Mouse (Mus musculus) hindbrain, embryonic 10.5 days (tissue): ENCODE measurements around the gene Zfp524. TPM values are rescaled to one million over a fixed set of nuclear protein-coding genes. Genes with fewer than 3 reads are reported as not detected.

ENCODE experiments used
- DNase-seq: peaks from one replicate; pipeline ENCODE4 v3.0.0-alpha.2; 2017; ENCODE audit warnings: low spot score
- H3K27ac ChIP-seq: fragments of 300-500 bp; sonication (generic); 2 replicates; pipeline ENCODE4 v1.5.1; 2016; ENCODE audit warnings: mild to moderate bottlenecking, moderate library complexity
- H3K27me3 ChIP-seq: fragments of 300-500 bp; sonication (generic); 2 replicates; pipeline ENCODE4 v1.6.1; 2016; ENCODE audit warnings: mild to moderate bottlenecking; ENCODE audit not compliant: poor library complexity, insufficient read depth, severe bottlenecking
- H3K36me3 ChIP-seq: fragments of 300-500 bp; sonication (generic); 2 replicates; pipeline ENCODE4 v1.6.1; 2016; ENCODE audit warnings: mild to moderate bottlenecking, moderate library complexity
- H3K4me1 ChIP-seq: fragments of 300-500 bp; sonication (generic); replicated peaks from 2 replicates; pipeline ENCODE4 v1.6.1; 2016; ENCODE audit warnings: mild to moderate bottlenecking
- H3K4me3 ChIP-seq: fragments of 300-500 bp; sonication (generic); 2 replicates; pipeline ENCODE4 v1.5.1; 2016; ENCODE audit warnings: mild to moderate bottlenecking, moderate library complexity
- H3K9me3 ChIP-seq: fragments of 300-500 bp; sonication (generic); 2 replicates; pipeline ENCODE4 v1.6.1; 2016; ENCODE audit warnings: mild to moderate bottlenecking, moderate library complexity
- WGBS: fragments of 180-500 bp; shearing (Covaris S2); methylation state at CpG from one replicate; pipeline ENCODE4 v1.1.7; 2016; 5-methylcytosine and 5-hydroxymethylcytosine counted together
- polyA plus RNA-seq: library from polyadenylated mRNA; unstranded; fragments of >200 nt; fragmentation: Nextera tagmentation; extraction: Ambion mirVana; gene quantifications from 2 replicates; pipeline ENCODE4 v1.2.1, GENCODE M21; 2016

Zfp524 gene
- 9.7 and 9.9 TPM in 2 replicates for polyA plus RNA-seq

GRCm38 (mm10) chr7:5014251-5015117, at the start of gene Zfp524, which contains the start of gene Fiz1:
Gene Zfp524 (plus strand): TSS chr7:5014415.
Gene Fiz1 (minus strand): TSS chr7:5014697.
- peaks cover 4% of the 10 kb centered on the region; the same call in 1 of the 2 replicates for H3K9me3 ChIP-seq
- no peaks in the 10 kb centered on the region for H3K27me3 ChIP-seq
- DNase-seq, result peak; percentile 95
- H3K36me3 ChIP-seq, result peaks cover 51% of the 10 kb centered on the region
- peak within 1 kb of the TSS; percentile 65 for H3K4me3 ChIP-seq
- H3K27ac ChIP-seq, result peak within 1 kb of the TSS; percentile 97
- peaks cover 21% of the 10 kb centered on the region for H3K4me1 ChIP-seq
- WGBS, result under 1% methylated on average over 42 of the region's 42 CpGs

GRCm38 (mm10) chr7:4964988-4965387, 49.2 kb upstream of the Zfp524 start:
- DNase-seq, result no peak
- no peak overlapping the region for H3K27ac ChIP-seq
- H3K4me1 ChIP-seq, result 0 out of 2 replicates have a peak, but pooled peaks cover 7% of the 10 kb centered on the region
- no peaks in the 10 kb centered on the region for H3K27me3 ChIP-seq
- H3K36me3 ChIP-seq, result no peaks in the 10 kb centered on the region
- 85% methylated on average over 5 of the region's 5 CpGs for WGBS
- H3K4me3 ChIP-seq, result no peak overlapping the region
- H3K9me3 ChIP-seq, result 0 out of 2 replicates have a peak, but pooled peaks cover 4% of the 10 kb centered on the region

GRCm38 (mm10) chr7:4971068-4971467, 43.1 kb upstream of the Zfp524 start, which contains the start of gene Sbk3:
Gene Sbk3 (minus strand): TSS chr7:4971168.
- Histone ChIP-seq H3K9me3 (0 out of 2 replicates have a peak, but pooled peaks cover 4% of the 10 kb centered on the region), H3K27me3 (no peaks in the 10 kb centered on the region), H3K4me3 (no peak within 1 kb of the TSS), H3K4me1 (no peaks in the 10 kb centered on the region; the same call in 1 of the 2 replicates), H3K36me3 (no peaks in the 10 kb centered on the region), H3K27ac (no peak within 1 kb of the TSS; the same call in 1 of the 2 replicates)
- DNase-seq, result no peak
- 49% methylated on average over 6 of the region's 6 CpGs for WGBS

- Histone ChIP-seq H3K36me3 (no peaks in the 10 kb centered on the region), H3K4me3 (no peak overlapping the region), H3K4me1 (no peaks in the 10 kb centered on the region; the same call in 1 of the 2 replicates), H3K27ac (no peak overlapping the region), H3K27me3 (no peaks in the 10 kb centered on the region), H3K9me3 (0 out of 2 replicates have a peak, but pooled peaks cover 5% of the 10 kb centered on the region)
- no peak for DNase-seq
- WGBS, result 30% methylated on average over 7 of the region's 7 CpGs
Measured at GRCm38 (mm10) chr7:4971710-4972109, 42.5 kb upstream of the Zfp524 start.

- no peaks in the 10 kb centered on the region; the same call in 1 of the 2 replicates for H3K4me1 ChIP-seq
- no peak overlapping the region for H3K27ac ChIP-seq
- DNase-seq, result no peak
- H3K9me3 ChIP-seq, result peaks cover 7% of the 10 kb centered on the region; the same call in 1 of the 2 replicates
- H3K36me3 ChIP-seq, result no peaks in the 10 kb centered on the region
- 83% methylated on average over 18 of the region's 18 CpGs for whole genome bisulfite sequencing
- H3K4me3 ChIP-seq, result no peak overlapping the region
- no peaks in the 10 kb centered on the region for H3K27me3 ChIP-seq
Measured at GRCm38 (mm10) chr7:4972321-4973047, 41.7 kb upstream of the Zfp524 start.

- WGBS, result 64% methylated on average over 4 of the region's 4 CpGs
- Histone ChIP-seq H3K27ac (no peak overlapping the region), H3K36me3 (no peaks in the 10 kb centered on the region), H3K4me1 (no peaks in the 10 kb centered on the region; the same call in 1 of the 2 replicates), H3K9me3 (peaks cover 3% of the 10 kb centered on the region; the same call in 1 of the 2 replicates), H3K4me3 (no peak overlapping the region), H3K27me3 (no peaks in the 10 kb centered on the region)
- DNase-seq, result no peak
Measured at GRCm38 (mm10) chr7:4975455-4975854, 38.8 kb upstream of the Zfp524 start.

- no peak overlapping the region for H3K4me3 ChIP-seq
- H3K36me3 ChIP-seq, result no peaks in the 10 kb centered on the region
- H3K27ac ChIP-seq, result no peak overlapping the region
- no peaks in the 10 kb centered on the region for H3K27me3 ChIP-seq
- peaks cover 3% of the 10 kb centered on the region; the same call in 1 of the 2 replicates for H3K9me3 ChIP-seq
- no peak for DNase-seq
- no peaks in the 10 kb centered on the region for H3K4me1 ChIP-seq
- WGBS, result 89% methylated on average over 7 of the region's 7 CpGs
Measured at GRCm38 (mm10) chr7:4976832-4977231, 37.4 kb upstream of the Zfp524 start.

- no peak overlapping the region for H3K4me3 ChIP-seq
- H3K4me1 ChIP-seq, result peaks cover under 1% of the 10 kb centered on the region
- H3K27me3 ChIP-seq, result peaks cover 14% of the 10 kb centered on the region
- DNase-seq, result no peak
- peaks cover 28% of the 10 kb centered on the region for H3K36me3 ChIP-seq
- 63% methylated on average over 2 of the region's 2 CpGs for WGBS
- H3K9me3 ChIP-seq, result peaks cover 14% of the 10 kb centered on the region; the same call in 1 of the 2 replicates
- H3K27ac ChIP-seq, result no peak overlapping the region
Measured at GRCm38 (mm10) chr7:4988250-4988649, 26.0 kb upstream of the Zfp524 start.

GRCm38 (mm10) chr7:4993347-4993998, 20.7 kb upstream of the Zfp524 start:
- no peak for DNase-seq
- Histone ChIP-seq H3K9me3 (peaks cover 33% of the 10 kb centered on the region; the same call in 1 of the 2 replicates), H3K4me1 (peaks cover 35% of the 10 kb centered on the region), H3K4me3 (peak overlapping the region; percentile 89), H3K27ac (no peak overlapping the region), H3K36me3 (peaks cover 42% of the 10 kb centered on the region), H3K27me3 (peaks cover 35% of the 10 kb centered on the region)
- WGBS, result 34% methylated on average over 55 of the region's 55 CpGs

GRCm38 (mm10) chr7:4993999-4994788, 20.0 kb upstream of the Zfp524 start:
- Histone ChIP-seq H3K4me1 (peaks cover 35% of the 10 kb centered on the region), H3K9me3 (peaks cover 33% of the 10 kb centered on the region; the same call in 1 of the 2 replicates), H3K36me3 (peaks cover 42% of the 10 kb centered on the region), H3K27me3 (peaks cover 35% of the 10 kb centered on the region), H3K27ac (0 out of 2 replicates have a peak overlapping the region, but pooled peaks have one; percentile 9), H3K4me3 (peak overlapping the region; percentile 89)
- 45% methylated on average over 59 of the region's 59 CpGs for WGBS
- no peak for DNase-seq

GRCm38 (mm10) chr7:4995268-4996002, 18.8 kb upstream of the Zfp524 start:
- H3K4me3 ChIP-seq, result peak overlapping the region; percentile 89
- H3K27ac ChIP-seq, result peak overlapping the region; percentile 92
- peaks cover 42% of the 10 kb centered on the region for H3K36me3 ChIP-seq
- WGBS, result 7% methylated on average over 19 of the region's 19 CpGs
- H3K27me3 ChIP-seq, result peaks cover 34% of the 10 kb centered on the region
- peaks cover 30% of the 10 kb centered on the region; the same call in 1 of the 2 replicates for H3K9me3 ChIP-seq
- peaks cover 35% of the 10 kb centered on the region for H3K4me1 ChIP-seq
- DNase-seq, result no peak
